Mouse (Mus musculus) forebrain, postnatal 0 days (tissue): Measurements from ENCODE around the gene R3hdm4. TPM values are rescaled to one million over a fixed set of nuclear protein-coding genes. Genes with fewer than 3 reads are reported as not detected.
A peak's percentile ranks its signal among the peaks of the same experiment; 100 is the strongest.

Experiments used
- ATAC-seq: fragments of 200-750 bp; cut with Nextera tagmentation; 2 replicates; pipeline ENCODE4 v1.8.0; 2017; ENCODE audit warnings: mild to moderate bottlenecking, moderate library complexity
- DNase-seq: peaks from one replicate; pipeline ENCODE4 v3.0.0-alpha.2; 2015
- H3K27ac ChIP-seq: fragments of 300-500 bp; sonication (generic); 2 replicates; pipeline ENCODE4 v1.5.1; 2014; ENCODE audit warnings: low read depth, mild to moderate bottlenecking, antibody characterized with exemption, low read length, moderate library complexity, mixed read lengths
- H3K27me3 ChIP-seq: fragments of 300-500 bp; sonication (generic); 2 replicates; pipeline ENCODE4 v1.6.1; 2014; ENCODE audit warnings: mild to moderate bottlenecking, low read length, mixed read lengths; ENCODE audit not compliant: insufficient read depth
- H3K36me3 ChIP-seq: fragments of 300-500 bp; sonication (generic); 2 replicates; pipeline ENCODE4 v1.6.1; 2014; ENCODE audit warnings: mild to moderate bottlenecking, moderate library complexity; ENCODE audit not compliant: insufficient read depth
- H3K4me1 ChIP-seq: fragments of 300-500 bp; sonication (generic); 2 replicates; pipeline ENCODE4 v1.6.1; 2014; ENCODE audit warnings: antibody characterized with exemption; ENCODE audit not compliant: insufficient read depth
- H3K4me2 ChIP-seq: fragments of 300-500 bp; sonication (generic); 2 replicates; pipeline ENCODE4 v1.6.1; 2014; ENCODE audit warnings: low read depth, mild to moderate bottlenecking, moderate library complexity
- H3K4me3 ChIP-seq: fragments of 300-500 bp; sonication (generic); 2 replicates; pipeline ENCODE4 v1.5.1; 2014; ENCODE audit warnings: low read depth, low read length, mixed read lengths
- H3K9ac ChIP-seq: fragments of 300-500 bp; sonication (generic); 2 replicates; pipeline ENCODE4 v1.6.1; 2014; ENCODE audit warnings: mild to moderate bottlenecking
- H3K9me3 ChIP-seq: fragments of 300-500 bp; sonication (generic); 2 replicates; pipeline ENCODE4 v1.6.1; 2016; ENCODE audit warnings: low read length
- CTCF ChIP-seq: sonication (generic); IDR thresholded peaks from 2 replicates; pipeline ENCODE4 v1.5.1; 2016; ENCODE audit warnings: antibody characterized with exemption, control low read depth, low read depth
- WGBS: fragments of 180-500 bp; shearing (Covaris S2); extraction: QIAGEN DNeasy Blood & Tissue Kit; methylation state at CpG from one replicate; pipeline ENCODE4 v1.1.7; 2014; 5-methylcytosine and 5-hydroxymethylcytosine counted together
- polyA plus RNA-seq: library from polyadenylated mRNA; unstranded; fragments of >200 nt; fragmentation: Nextera tagmentation; extraction: Ambion mirVana; gene quantifications from 2 replicates; pipeline ENCODE4 v1.2.1, GENCODE M21; 2015
- total RNA-seq: library from RNA; depleted of rRNA; stranded (reverse); fragments of >200 nt; gene quantifications from 2 replicates; pipeline ENCODE4 v1.2.3, GENCODE M21; 2014

R3hdm4 gene
- total and polyA plus RNA-seq, 2 experiments from 2014 or later: 129 to 333 TPM

- DNase-seq (peak; percentile 96), ATAC-seq (peak; percentile 14)
- no peak overlapping the region for H3K9ac ChIP-seq
- peaks cover 8% of the 10 kb centered on the region; the same call in 1 of the 2 replicates for H3K4me1 ChIP-seq
- no peaks in the 10 kb centered on the region for H3K9me3 ChIP-seq
- no peak overlapping the region for H3K4me3 ChIP-seq
- H3K36me3 ChIP-seq: no peaks in the 10 kb centered on the region
- H3K27me3 ChIP-seq: peaks cover 32% of the 10 kb centered on the region
- peak; percentile 100 for TF ChIP-seq CTCF
- H3K4me2 ChIP-seq: peak overlapping the region; percentile 89
- 12% methylated on average over 29 of the region's 29 CpGs for WGBS
- H3K27ac ChIP-seq: no peak overlapping the region
Measured at GRCm38 (mm10) chr10:79924998-79925784, 4.2 kb upstream of the R3hdm4 start.

GRCm38 (mm10) chr10:79921572-79921971 is 564 bp upstream of the R3hdm4 start:
- H3K4me3 ChIP-seq: peak overlapping the region; percentile 28
- peaks cover 5% of the 10 kb centered on the region; the same call in 1 of the 2 replicates for H3K4me1 ChIP-seq
- no peak overlapping the region for H3K27ac ChIP-seq
- peaks cover 57% of the 10 kb centered on the region for H3K27me3 ChIP-seq
- ATAC-seq (no peak), DNase-seq (no peak)
- TF ChIP-seq CTCF: no peak
- 2% methylated on average over 34 of the region's 34 CpGs for WGBS
- H3K4me2 ChIP-seq: peak overlapping the region; percentile 52
- peak overlapping the region; percentile 31; the same call in 1 of the 2 replicates for H3K9ac ChIP-seq
- no peaks in the 10 kb centered on the region for H3K36me3 ChIP-seq
- no peaks in the 10 kb centered on the region for H3K9me3 ChIP-seq

- no peak overlapping the region for H3K27ac ChIP-seq
- no peaks in the 10 kb centered on the region for H3K9me3 ChIP-seq
- peaks cover 57% of the 10 kb centered on the region for H3K27me3 ChIP-seq
- 15% methylated on average over 26 of the region's 26 CpGs for WGBS
- ATAC-seq (no peak), DNase-seq (no peak)
- peak overlapping the region; percentile 52 for H3K4me2 ChIP-seq
- H3K9ac ChIP-seq: no peak overlapping the region
- no peak for TF ChIP-seq CTCF
- no peaks in the 10 kb centered on the region for H3K36me3 ChIP-seq
- H3K4me3 ChIP-seq: peak overlapping the region; percentile 28
- H3K4me1 ChIP-seq: peaks cover 14% of the 10 kb centered on the region
Measured at GRCm38 (mm10) chr10:79920056-79920890, 735 bp downstream of the R3hdm4 start.

DNA sequence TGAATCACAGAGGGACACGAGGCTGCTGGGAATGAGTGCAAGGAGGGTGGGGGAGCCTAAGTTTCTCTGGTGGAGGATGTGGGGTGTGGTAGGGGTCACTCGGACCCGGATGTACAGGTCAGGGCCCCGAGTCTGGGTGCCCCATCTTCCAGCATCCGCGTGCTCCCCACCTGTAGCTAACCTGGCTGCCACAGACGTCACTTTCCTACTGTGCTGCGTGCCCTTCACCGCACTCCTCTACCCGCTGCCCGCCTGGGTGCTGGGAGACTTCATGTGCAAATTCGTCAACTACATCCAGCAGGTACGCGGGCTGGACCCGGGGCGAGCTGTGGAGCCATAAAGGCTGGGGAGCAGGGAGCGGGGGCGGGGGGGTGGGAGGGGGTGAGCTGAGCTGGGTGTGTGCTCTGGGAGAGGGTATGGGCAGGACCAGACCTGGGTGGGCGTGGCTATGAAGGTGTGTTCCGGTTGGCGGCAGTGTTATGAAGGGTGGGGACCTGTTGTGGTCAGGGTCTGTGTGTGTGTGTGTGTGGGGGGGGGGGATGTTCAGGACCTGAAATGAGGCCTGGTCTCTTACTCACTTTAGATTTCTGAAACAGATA is 1.7 kb downstream of the R3hdm4 start:
- H3K9ac ChIP-seq: no peak overlapping the region
- no peaks in the 10 kb centered on the region for H3K9me3 ChIP-seq
- 5% methylated on average over 21 of the region's 21 CpGs for WGBS
- no peak overlapping the region for H3K4me2 ChIP-seq
- peaks cover 14% of the 10 kb centered on the region for H3K4me1 ChIP-seq
- H3K27me3 ChIP-seq: peaks cover 57% of the 10 kb centered on the region
- H3K27ac ChIP-seq: no peak overlapping the region
- ATAC-seq (no peak), DNase-seq (no peak)
- H3K4me3 ChIP-seq: no peak overlapping the region
- no peaks in the 10 kb centered on the region for H3K36me3 ChIP-seq
- TF ChIP-seq CTCF: no peak

- Histone ChIP-seq H3K36me3 (no peaks in the 10 kb centered on the region), H3K27ac (no peak overlapping the region), H3K9ac (no peak overlapping the region), H3K9me3 (no peaks in the 10 kb centered on the region), H3K4me3 (no peak overlapping the region), H3K4me2 (no peak overlapping the region), H3K27me3 (peaks cover 55% of the 10 kb centered on the region), H3K4me1 (peaks cover 14% of the 10 kb centered on the region)
- WGBS: 5% methylated on average over 35 of the region's 35 CpGs
- no peak for TF ChIP-seq CTCF
- DNase-seq: no peak
- no peak for ATAC-seq
Measured at GRCm38 (mm10) chr10:79918231-79919078, 2.6 kb downstream of the R3hdm4 start.

GRCm38 (mm10) chr10:79917532-79918100 is 3.4 kb downstream of the R3hdm4 start:
- H3K27ac ChIP-seq: no peak overlapping the region
- no peak for ATAC-seq

More at GRCm38 (mm10) chr10:79917532-79918100, 3.4 kb downstream of the R3hdm4 start:
- WGBS: 58% methylated on average over 5 of the region's 5 CpGs
- TF ChIP-seq CTCF: no peak
- Histone ChIP-seq H3K4me1 (peaks cover 14% of the 10 kb centered on the region), H3K4me3 (peak overlapping the region; percentile 75; the same call in 1 of the 2 replicates), H3K4me2 (peak overlapping the region; percentile 94), H3K27me3 (peaks cover 47% of the 10 kb centered on the region), H3K36me3 (no peaks in the 10 kb centered on the region), H3K9me3 (no peaks in the 10 kb centered on the region), H3K9ac (peak overlapping the region; percentile 91)
- DNase-seq: no peak
